Mouse (Mus musculus) B cell, adult 62 days (primary cell): ENCODE results near the gene Krt12. TPM values are rescaled to one million over a fixed set of nuclear protein-coding genes. Genes with fewer than 3 reads are reported as not detected.

Experiments
- total RNA-seq: library from RNA; stranded (reverse); gene quantifications from 4 replicates; pipeline ENCODE4 v1.2.4, GENCODE M21; 2023

Gene Krt12
- not detected in 4 replicates for total RNA-seq

GRCm38 (mm10) chr11:99422159-99422558 is at the start of gene Krt12:
Krt12 (minus strand) TSS chr11:99422259.

GRCm38 (mm10) chr11:99437972-99438371 is 15.9 kb upstream of the Krt12 start, which contains the start of gene Krt20:
Krt20 (minus strand) TSS chr11:99438150.

GRCm38 (mm10) chr11:99389264-99389663 is 32.8 kb downstream of the Krt12 start, which contains the start of gene Krt10:
Krt10 (minus strand) TSS chr11:99389364.

GRCm38 (mm10) chr11:99374803-99375202 is 47.3 kb downstream of the Krt12 start, which contains the start of gene Krt28:
Krt28 (minus strand) TSS chr11:99374903.

Other genes starting within 250 kb of the Krt12 start
- gene Smarce1, start 191.2 kb downstream of the Krt12 start, total RNA-seq: 150 to 170 TPM (median 165 TPM) in 4 replicates
- gene Krt222, start 178.2 kb downstream of the Krt12 start, total RNA-seq: 0.60 to 2.4 TPM (median 1.8 TPM) in 4 replicates
- gene Krt24, start 137.0 kb downstream of the Krt12 start, total RNA-seq: not detected in 4 replicates
- gene Krt25, start 99.3 kb downstream of the Krt12 start, total RNA-seq: not detected in 4 replicates
- not detected in 4 replicates for gene Krt26, start 84.3 kb downstream of the Krt12 start, total RNA-seq
- not detected in 4 replicates for gene Krt27, start 71.2 kb downstream of the Krt12 start, total RNA-seq
- not detected in 4 replicates for gene Krt28, start 47.4 kb downstream of the Krt12 start, total RNA-seq
- 2.1 to 3.6 TPM (median 2.4 TPM) in 4 replicates for gene Krt10, start 32.9 kb downstream of the Krt12 start, total RNA-seq
- gene Krt20, start 15.9 kb upstream of the Krt12 start, total RNA-seq: not detected in 4 replicates
- not detected in 4 replicates for gene Krt23, start 70.9 kb upstream of the Krt12 start, total RNA-seq
- not detected in 4 replicates for gene Krt39, start 99.1 kb upstream of the Krt12 start, total RNA-seq
- not detected in 4 replicates for gene Krt40, start 120.9 kb upstream of the Krt12 start, total RNA-seq
- not detected in 4 replicates for gene Krtap3-3, start 128.6 kb upstream of the Krt12 start, total RNA-seq
- gene Krtap3-2, start 134.6 kb upstream of the Krt12 start, total RNA-seq: not detected in 4 replicates
- not detected in 4 replicates for gene Gm11939, start 137.2 kb upstream of the Krt12 start, total RNA-seq
- gene Krtap3-1, start 144.4 kb upstream of the Krt12 start, total RNA-seq: not detected in 4 replicates
- not detected in 4 replicates for gene Krtap1-5, start 158.8 kb upstream of the Krt12 start, total RNA-seq
- not detected in 4 replicates for gene Krtap1-4, start 161.4 kb upstream of the Krt12 start, total RNA-seq
- gene Krtap1-3, start 169.1 kb upstream of the Krt12 start, total RNA-seq: not detected in 4 replicates
- gene Krtap9-3, start 175.8 kb upstream of the Krt12 start, total RNA-seq: not detected in 4 replicates
- not detected in 4 replicates for gene Gm11938, start 181.0 kb upstream of the Krt12 start, total RNA-seq
- not detected in 4 replicates for gene Gm11937, start 187.9 kb upstream of the Krt12 start, total RNA-seq
- not detected in 4 replicates for gene Krtap2-4, start 192.6 kb upstream of the Krt12 start, total RNA-seq
- gene Gm11562, start 198.2 kb upstream of the Krt12 start, total RNA-seq: not detected in 4 replicates
- gene Krtap4-1, start 206.0 kb upstream of the Krt12 start, total RNA-seq: not detected in 4 replicates
- gene Krtap4-2, start 212.8 kb upstream of the Krt12 start, total RNA-seq: not detected in 4 replicates
- gene Krtap4-7, start 221.8 kb upstream of the Krt12 start, total RNA-seq: not detected in 4 replicates
- gene Gm11555, start 228.0 kb upstream of the Krt12 start, total RNA-seq: not detected in 4 replicates
- gene Gm11563, start 236.7 kb upstream of the Krt12 start, total RNA-seq: not detected in 4 replicates
- gene Krtap4-6, start 243.7 kb upstream of the Krt12 start, total RNA-seq: not detected in 4 replicates